Mouse (Mus musculus) ES-E14 (cell line): ENCODE data around the gene Luc7l3.

ENCODE experiments used
- HCFC1 ChIP-seq: IDR thresholded peaks from 2 replicates; pipeline ENCODE4 v1.6.1; 2012; ENCODE audit warnings: low read length, inconsistent platforms, borderline replicate concordance; ENCODE audit not compliant: insufficient read depth
- MAFK ChIP-seq: IDR thresholded peaks from 2 replicates; pipeline ENCODE4 v1.6.1; 2014; ENCODE audit warnings: mild to moderate bottlenecking, low read depth, low read length, inconsistent platforms; ENCODE audit not compliant: insufficient read depth
- ZC3H11A ChIP-seq: IDR thresholded peaks from 2 replicates; pipeline ENCODE4 v1.6.1; 2012; ENCODE audit warnings: low read depth, mild to moderate bottlenecking, inconsistent platforms, low read length, borderline replicate concordance

GRCm38 (mm10) chr11:94334386-94334968 is 12.7 kb upstream of the Luc7l3 start:
- TF ChIP-seq ZC3H11A (no peak), MAFK (no peak), HCFC1 (no peak)
